16 mouse cellular contexts compared by ENCODE assay signal in genomic region chr3:108755542-108755941, GRCm38 (mm10). TPM values are rescaled to one million over a fixed set of nuclear protein-coding genes. Genes with fewer than 3 reads are reported as not detected.
"Had no signal": no experiment of that assay in that cellular context is flagged by ENCODE, and none has a peak within 500 bp of the region (broad histone marks: within the 10 kb centered on the region; RNA-seq: fewer than 3 reads in every experiment).

No protein-coding gene starts in this region.

- ATAC-seq: inflammation-experienced regulatory T-cells, adult 6 months; intestine, postnatal 0 days had no signal

- H3K9me3 ChIP-seq: limb, embryonic 15.5 days; midbrain, embryonic 12.5 days had no signal

- H3K4me2 ChIP-seq: limb, embryonic 15.5 days; lung, embryonic 14.5 days; midbrain, embryonic 12.5 days had no signal

- H3K36me3 ChIP-seq: limb, embryonic 15.5 days; midbrain, embryonic 12.5 days had no signal

- H3K27ac ChIP-seq: limb, embryonic 15.5 days; macrophage; midbrain, embryonic 12.5 days had no signal

- H3K27me3 ChIP-seq: limb, embryonic 15.5 days; midbrain, embryonic 12.5 days had no signal

- H3K4me3 ChIP-seq: limb, embryonic 15.5 days; megakaryocyte, embryonic 14.5 days; midbrain, embryonic 12.5 days had no signal

- H3K9ac ChIP-seq: limb, embryonic 15.5 days; lung, embryonic 14.5 days; midbrain, embryonic 12.5 days had no signal

- H3K4me1 ChIP-seq: megakaryocyte, embryonic 14.5 days; midbrain, embryonic 12.5 days had no signal

- DNase-seq: kidney, adult 8-10 months; kidney, postnatal 25 days; lung, embryonic 14.5 days; lung, postnatal 10 days; right cerebral cortex, postnatal 14 days had no signal

RNA-seq across cellular contexts. Expression of gene Aknad1, which starts 16.1 kb away (rescaled TPM):
- total RNA-seq: layer of hippocampus, postnatal 25 days; left cerebral cortex, adult 8-10 months; left cerebral cortex, postnatal 25 days; midbrain, postnatal 0 days had no signal
- polyA plus RNA-seq: inflammation-experienced regulatory T-cells, adult 6 months; macrophage; midbrain, postnatal 0 days; neural tube, embryonic 14.5 days had no signal
